22 mouse cellular contexts compared by ENCODE assay signal in the genomic region with DNA sequence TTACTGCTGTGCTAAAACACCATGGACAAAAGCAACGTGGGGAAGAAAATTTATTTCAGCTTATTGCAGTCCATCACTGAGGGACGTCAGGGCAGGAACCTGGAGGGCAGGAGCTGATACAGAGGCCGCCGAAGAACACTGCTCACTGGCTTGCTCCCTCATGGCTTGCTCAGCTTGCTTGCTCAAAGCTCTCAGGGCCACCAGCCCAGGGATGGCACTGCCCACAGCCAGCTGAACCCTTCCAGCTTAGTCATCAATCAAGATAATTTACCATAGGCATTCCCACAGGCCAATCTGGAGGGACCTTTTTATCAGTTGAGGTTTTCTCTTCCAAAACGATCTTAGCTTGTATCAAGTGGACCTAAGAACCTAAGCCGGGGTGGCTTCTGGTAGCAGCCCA. TPM values are rescaled to one million over a fixed set of nuclear protein-coding genes. Genes with fewer than 3 reads are reported as not detected.
"Had no signal": no experiment of that assay in that cellular context is flagged by ENCODE, and none has a peak within 500 bp of the region (broad histone marks: within the 10 kb centered on the region; RNA-seq: fewer than 3 reads in every experiment).

No protein-coding gene starts in this region.

- H3K27me3 ChIP-seq: liver, embryonic 13.5 days had no signal

- H3K4me3 ChIP-seq: liver, embryonic 13.5 days had no signal

- H3K36me3 ChIP-seq: liver, embryonic 13.5 days had no signal

- DNase-seq: kidney, adult 18-20 months; kidney, adult 9 months; kidney, postnatal 14 days; liver, embryonic 13.5 days; lung, adult 2 months; lung, postnatal 14 days; lung, postnatal 4 days; midbrain, embryonic 14.5 days; right cerebral cortex, adult 18-20 months; right cerebral cortex, postnatal 14 days; right cerebral cortex, postnatal 4 days; thymus, adult 2 months; thymus, postnatal 25 days had no signal

- H3K27ac ChIP-seq: liver, embryonic 13.5 days; stomach, postnatal 0 days had no signal

RNA-seq across cellular contexts. Expression of a gene that starts 19.0 kb away (rescaled TPM):
- total RNA-seq: liver, adult 2 months; megakaryocyte progenitor cell, adult 5-6 weeks; megakaryocyte-erythroid progenitor cell, adult 5-6 weeks; midbrain, postnatal 0 days had no signal
- polyA plus RNA-seq: large intestine, adult 2 months; liver, adult 2 months; midbrain, embryonic 11.5 days had no signal

RNA-seq across cellular contexts. Expression of a gene that starts 58.0 kb away (rescaled TPM):
- total RNA-seq: megakaryocyte-erythroid progenitor cell, adult 5-6 weeks had no signal
- polyA plus RNA-seq: limb, embryonic 11.5 days; midbrain, embryonic 11.5 days; midbrain, embryonic 14.5 days; neural tube, embryonic 11.5 days had no signal
